Mouse (Mus musculus): Measurements from ENCODE around the gene Kcna2.

DNA sequence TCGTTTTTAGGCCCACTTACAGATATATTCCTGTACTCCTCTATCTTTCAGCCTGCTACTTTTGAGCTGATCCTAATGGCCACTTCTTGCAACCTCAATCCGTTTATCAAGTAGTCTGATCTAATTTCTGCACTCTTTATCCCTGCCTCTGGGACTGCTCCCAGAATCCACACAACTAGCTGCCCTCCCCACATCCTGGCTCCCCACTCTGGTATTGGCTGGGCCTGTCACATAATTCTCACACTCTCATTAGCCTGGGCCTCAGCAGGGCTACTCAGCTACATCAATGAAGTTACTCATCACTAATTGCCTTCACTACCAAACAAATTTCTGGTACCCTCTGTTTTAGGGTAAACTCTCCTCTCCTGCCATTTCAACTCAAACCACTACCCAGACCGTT, 49.5 kb downstream of the Kcna2 start:
- TF ChIP-seq CTCF (IDR thresholded peaks at IDR 0.05; ENCODE audit: extremely low read depth, insufficient read depth, insufficient read length, insufficient replicate concordance) = no peak
- no peak for TF ChIP-seq POLR2A (IDR thresholded peaks at IDR 0.05; ENCODE audit: low read depth, low read length)

Data from spleen, adult 2 months (tissue).